Mouse (Mus musculus) olfactory bulb, adult 2 months (tissue): ENCODE data around the gene Epyc. TPM values are rescaled to one million over a fixed set of nuclear protein-coding genes. Genes with fewer than 3 reads are reported as not detected.

Experiments used
- H3K27ac ChIP-seq: fragments of 200-500 bp; 2 replicates; pipeline ENCODE4 v1.5.1; 2012; ENCODE audit warnings: low read depth, low read length; ENCODE audit not compliant: insufficient read depth
- H3K4me1 ChIP-seq: fragments of 200-500 bp; 2 replicates; pipeline ENCODE4 v1.6.1; 2012; ENCODE audit warnings: low read length; ENCODE audit not compliant: control insufficient read depth, insufficient read depth
- H3K4me3 ChIP-seq: fragments of 200-500 bp; 2 replicates; pipeline ENCODE4 v1.5.1; 2012; ENCODE audit warnings: mild to moderate bottlenecking, low read depth, low read length, moderate library complexity; ENCODE audit not compliant: insufficient read depth
- CTCF ChIP-seq: fragments of 200-500 bp; IDR thresholded peaks from 2 replicates; pipeline ENCODE4 v1.5.1; 2012; ENCODE audit warnings: low read depth, mild to moderate bottlenecking, low read length, moderate library complexity; ENCODE audit not compliant: insufficient read depth
- POLR2A ChIP-seq: fragments of 200-500 bp; IDR thresholded peaks from 2 replicates; pipeline ENCODE4 v1.6.1; 2012; ENCODE audit warnings: mild to moderate bottlenecking, low read depth, low read length, moderate library complexity; ENCODE audit not compliant: insufficient read depth
- WGBS: fragments of 180-500 bp; shearing (Covaris S2); methylation state at CpG from one replicate; pipeline ENCODE4 v1.1.7; 2018; 5-methylcytosine and 5-hydroxymethylcytosine counted together
- polyA plus RNA-seq: library from polyadenylated mRNA; stranded (reverse); fragments of >200 nt; gene quantifications from 2 replicates; pipeline ENCODE4 v1.2.4, GENCODE M21; 2012; ENCODE audit warnings: low replicate concordance; ENCODE audit not compliant: missing spikeins, insufficient read depth, insufficient read length

Epyc gene
- not detected in 2 replicates for polyA plus RNA-seq

GRCm38 (mm10) chr10:97643768-97644167, at the start of gene Epyc:
Epyc (plus strand) TSS chr10:97644068.
- no peak within 1 kb of the TSS for H3K4me3 ChIP-seq
- whole genome bisulfite sequencing, result 90% methylated on average over 2 of the region's 2 CpGs
- TF ChIP-seq CTCF (no peak), POLR2A (no peak)
- no peaks in the 10 kb centered on the region for H3K4me1 ChIP-seq
- no peak within 1 kb of the TSS for H3K27ac ChIP-seq

- WGBS, result 83% methylated on average over 1 of the region's 1 CpGs
- H3K4me3 ChIP-seq, result no peak overlapping the region
- no peak for TF ChIP-seq POLR2A
- no peak for TF ChIP-seq CTCF
- H3K4me1 ChIP-seq, result no peaks in the 10 kb centered on the region
- H3K27ac ChIP-seq, result no peak overlapping the region
Observed at GRCm38 (mm10) chr10:97595680-97596079, 48.2 kb upstream of the Epyc start.

DNA sequence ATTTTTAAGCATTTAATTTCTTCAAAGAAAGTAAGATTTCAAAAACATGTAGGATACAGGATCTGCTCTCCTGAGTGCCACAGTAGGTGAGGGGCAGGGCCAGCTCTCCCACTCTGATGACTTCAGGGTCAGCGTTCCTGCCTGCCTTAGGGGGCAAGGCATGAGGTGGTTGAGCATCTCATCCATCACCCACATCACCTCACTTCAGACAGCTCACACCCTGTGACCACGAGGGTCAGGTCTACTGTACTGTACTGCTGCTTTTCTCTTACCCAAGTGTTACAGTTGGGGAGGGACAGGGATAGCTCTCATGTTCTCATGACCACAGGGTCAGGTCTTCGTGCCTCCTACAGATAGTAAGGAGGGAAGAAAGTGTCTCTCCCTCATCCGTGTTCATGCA, 42.1 kb upstream of the Epyc start:
- no peak overlapping the region for H3K4me3 ChIP-seq
- TF ChIP-seq POLR2A (no peak), CTCF (no peak)
- WGBS, result 88% methylated on average over 4 of the region's 4 CpGs
- no peak overlapping the region for H3K27ac ChIP-seq
- no peaks in the 10 kb centered on the region for H3K4me1 ChIP-seq

GRCm38 (mm10) chr10:97603256-97603655, 40.6 kb upstream of the Epyc start:
- no peak overlapping the region for H3K4me3 ChIP-seq
- H3K4me1 ChIP-seq, result no peaks in the 10 kb centered on the region
- TF ChIP-seq POLR2A (no peak), CTCF (no peak)
- no peak overlapping the region for H3K27ac ChIP-seq

- TF ChIP-seq CTCF (no peak), POLR2A (no peak)
- 83% methylated on average over 2 of the region's 2 CpGs for WGBS
- Histone ChIP-seq H3K27ac (no peak within 1 kb of the TSS), H3K4me3 (no peak within 1 kb of the TSS), H3K4me1 (no peaks in the 10 kb centered on the region)
Observed at GRCm38 (mm10) chr10:97606579-97606978, 37.3 kb upstream of the Epyc start, which contains the start of gene Kera. Kera (plus strand) TSS chr10:97606879.

GRCm38 (mm10) chr10:97622328-97622727, 21.5 kb upstream of the Epyc start:
- no peak overlapping the region for H3K4me3 ChIP-seq
- H3K4me1 ChIP-seq, result no peaks in the 10 kb centered on the region
- H3K27ac ChIP-seq, result no peak overlapping the region
- WGBS, result 90% methylated on average over 1 of the region's 1 CpGs
- no peak for TF ChIP-seq CTCF
- TF ChIP-seq POLR2A, result no peak

- Histone ChIP-seq H3K27ac (no peak overlapping the region), H3K4me1 (no peaks in the 10 kb centered on the region), H3K4me3 (no peak overlapping the region)
- TF ChIP-seq POLR2A (no peak), CTCF (no peak)
- 89% methylated on average over 2 of the region's 2 CpGs for WGBS
Observed at GRCm38 (mm10) chr10:97624381-97624780, 19.5 kb upstream of the Epyc start.

DNA sequence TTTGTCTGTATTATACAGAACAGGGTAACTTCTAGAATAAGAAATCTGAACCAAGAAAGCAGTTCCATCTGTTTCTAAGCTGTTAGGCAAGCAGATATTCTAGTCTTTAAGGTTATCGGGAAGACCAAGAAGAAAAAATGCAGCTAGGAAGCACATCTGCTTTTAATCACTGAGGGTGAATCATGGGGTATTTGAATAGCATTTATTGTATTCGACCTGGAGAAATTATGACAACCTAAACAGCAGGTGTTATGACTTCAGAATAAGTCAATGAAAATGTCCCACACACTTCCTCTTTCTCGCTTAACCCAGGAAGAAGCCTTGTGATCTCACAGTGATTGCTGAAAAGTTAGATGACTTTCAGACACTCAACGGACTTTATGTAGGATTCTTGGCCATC, 18.8 kb upstream of the Epyc start:
- 76% methylated on average over 4 of the region's 4 CpGs for WGBS
- Histone ChIP-seq H3K27ac (no peak overlapping the region), H3K4me1 (no peaks in the 10 kb centered on the region), H3K4me3 (no peak overlapping the region)
- TF ChIP-seq POLR2A, result no peak
- TF ChIP-seq CTCF, result no peak

DNA sequence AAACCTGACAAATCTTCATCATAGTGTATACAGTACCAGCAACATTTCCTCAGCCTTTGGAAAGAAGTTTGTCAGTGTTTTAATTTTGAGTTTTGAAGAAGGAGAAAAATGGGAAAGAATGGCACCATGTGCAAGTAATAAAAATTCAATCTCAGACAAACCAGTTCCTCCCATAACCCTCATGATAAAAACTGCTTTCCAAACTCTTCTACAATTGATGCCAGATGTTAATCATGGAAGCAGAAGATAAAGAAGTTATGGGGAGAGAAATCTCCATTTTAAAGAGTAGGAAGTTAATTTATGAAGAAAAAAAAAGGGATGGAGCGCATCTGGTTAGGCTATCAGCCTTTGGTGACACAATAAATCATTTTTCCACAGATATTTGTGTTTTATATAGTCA, 17.3 kb upstream of the Epyc start:
- H3K4me1 ChIP-seq, result no peaks in the 10 kb centered on the region
- no peak for TF ChIP-seq POLR2A
- TF ChIP-seq CTCF, result no peak
- H3K4me3 ChIP-seq, result no peak overlapping the region
- no peak overlapping the region for H3K27ac ChIP-seq
- 93% methylated on average over 1 of the region's 1 CpGs for WGBS

- TF ChIP-seq POLR2A (no peak), CTCF (no peak)
- WGBS, result 87% methylated on average over 3 of the region's 3 CpGs
- Histone ChIP-seq H3K4me3 (no peak overlapping the region), H3K4me1 (no peaks in the 10 kb centered on the region), H3K27ac (no peak overlapping the region)
Observed at GRCm38 (mm10) chr10:97631061-97631460, 12.8 kb upstream of the Epyc start.
